Mouse (Mus musculus) lung, postnatal 0 days (tissue): ENCODE results near the gene Immp2l.

ENCODE experiments used
- CTCF ChIP-seq: IDR thresholded peaks from 2 replicates; pipeline ENCODE4 v1.5.1; 2016; ENCODE audit warnings: antibody characterized with exemption, mild to moderate bottlenecking
- EP300 ChIP-seq: IDR thresholded peaks from 2 replicates; pipeline ENCODE4 v1.6.1; 2016; ENCODE audit warnings: antibody characterized with exemption, mild to moderate bottlenecking, control low read depth

- TF ChIP-seq CTCF (no peak), EP300 (no peak)
Measured at GRCm38 (mm10) chr12:41401136-41401535, 377.2 kb downstream of the Immp2l start.
